ENCODE assay signal across 8 mouse cellular contexts in the genomic region with DNA sequence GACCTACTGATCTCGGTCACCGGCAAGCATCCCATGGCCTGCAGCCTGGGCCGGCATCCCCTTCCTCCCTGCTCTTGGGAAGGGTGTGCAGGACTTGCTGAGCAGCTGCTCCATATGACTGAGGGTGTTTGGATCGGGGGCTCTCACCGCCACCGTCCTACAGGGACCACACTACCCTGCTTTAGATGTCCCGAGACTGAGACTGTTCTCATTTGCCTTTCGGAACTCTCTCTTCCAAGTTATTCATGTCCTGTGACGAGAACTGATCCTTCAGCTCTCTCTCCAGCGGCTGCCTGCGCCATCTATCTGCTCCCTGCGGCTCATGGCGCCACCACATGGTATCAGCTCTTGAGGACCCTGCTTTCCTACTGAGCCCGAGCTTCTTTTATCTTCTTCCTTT. TPM values are rescaled to one million over a fixed set of nuclear protein-coding genes. Genes with fewer than 3 reads are reported as not detected.
DNase-seq lines count a peak whose midpoint lies in the region; ATAC-seq and TF ChIP-seq lines count a peak whose summit lies in the region.

No protein-coding gene starts in this region.

- H3K27ac ChIP-seq in forebrain, embryonic 11.5 days (ENCODE audit: low read depth, low read length): no peak overlapping the region
- H3K27ac ChIP-seq in heart, embryonic 13.5 days (replicated peaks): no peak overlapping the region
- no peak overlapping the region for H3K27ac ChIP-seq in kidney, embryonic 16.5 days (ENCODE audit: low read length)
- H3K27ac ChIP-seq in limb, embryonic 12.5 days: no peak overlapping the region

- H3K4me1 ChIP-seq in forebrain, embryonic 11.5 days (replicated peaks; ENCODE audit: control insufficient read depth, insufficient read depth, low read length): no peaks in the 10 kb centered on the region
- H3K4me1 ChIP-seq in heart, embryonic 13.5 days: peaks cover 5% of the 10 kb centered on the region
- peaks cover 3% of the 10 kb centered on the region for H3K4me1 ChIP-seq in kidney, embryonic 16.5 days (ENCODE audit: insufficient read depth, low read length)
- H3K4me1 ChIP-seq in limb, embryonic 12.5 days (replicated peaks): peaks cover 5% of the 10 kb centered on the region

- no peaks in the 10 kb centered on the region for H3K27me3 ChIP-seq in forebrain, embryonic 11.5 days (ENCODE audit: control insufficient read depth, insufficient read depth, low read length)
- peaks cover 9% of the 10 kb centered on the region; the same call in 1 of the 2 replicates for H3K27me3 ChIP-seq in heart, embryonic 13.5 days (replicated peaks)
- H3K27me3 ChIP-seq in kidney, embryonic 16.5 days (ENCODE audit: insufficient read depth, low read length): no peaks in the 10 kb centered on the region
- H3K27me3 ChIP-seq in limb, embryonic 12.5 days: no peaks in the 10 kb centered on the region
- no peaks in the 10 kb centered on the region for H3K27me3 ChIP-seq in myocyte (ENCODE audit: control insufficient read depth, insufficient read depth, insufficient read length)

- peak overlapping the region; percentile 48 for H3K9ac ChIP-seq in forebrain, embryonic 11.5 days (ENCODE audit: low read length)
- 0 out of 2 replicates have a peak overlapping the region, but pooled peaks have one; percentile 56 for H3K9ac ChIP-seq in heart, embryonic 13.5 days
- peak overlapping the region; percentile 55; the same call in 1 of the 2 replicates for H3K9ac ChIP-seq in kidney, embryonic 16.5 days (replicated peaks; ENCODE audit: low read length)
- no peak overlapping the region; the same call in 1 of the 2 replicates for H3K9ac ChIP-seq in limb, embryonic 12.5 days (replicated peaks)

- DNase-seq in urinary bladder, postnatal 14 days (ENCODE audit: low spot score): peak; percentile 76
- DNase-seq in urinary bladder, adult 2 months (ENCODE audit: low spot score): no peak
- DNase-seq in forebrain, embryonic 11.5 days (ENCODE audit: low spot score): peak; percentile 66
- DNase-seq in spleen, postnatal 4 days (ENCODE audit: low spot score in 2 of 2): no peak

- 0 out of 2 replicates have a peak, but pooled peaks have one; percentile 39 for ATAC-seq in forebrain, embryonic 11.5 days (replicated peaks; ENCODE audit: low FRiP score)
- no peak for ATAC-seq in heart, embryonic 13.5 days (ENCODE audit: extremely low read depth, insufficient number of reproducible peaks, low FRiP score, low TSS enrichment)
- ATAC-seq in kidney, embryonic 16.5 days (ENCODE audit: low FRiP score, low TSS enrichment): 0 out of 2 replicates have a peak, but pooled peaks have one; percentile 27
- no peak for ATAC-seq in limb, embryonic 12.5 days (ENCODE audit: insufficient number of reproducible peaks, insufficient read depth, low FRiP score, low TSS enrichment, low read depth)

- H3K36me3 ChIP-seq in forebrain, embryonic 11.5 days (ENCODE audit: control insufficient read depth, insufficient read depth, low read length): no peaks in the 10 kb centered on the region
- no peaks in the 10 kb centered on the region for H3K36me3 ChIP-seq in heart, embryonic 13.5 days
- no peaks in the 10 kb centered on the region for H3K36me3 ChIP-seq in kidney, embryonic 16.5 days (ENCODE audit: insufficient read depth, low read length)
- no peaks in the 10 kb centered on the region for H3K36me3 ChIP-seq in limb, embryonic 12.5 days
- H3K36me3 ChIP-seq in myocyte (ENCODE audit: control insufficient read depth, insufficient read depth): no peaks in the 10 kb centered on the region

- WGBS in forebrain, embryonic 11.5 days: 9% methylated on average over 14 of the region's 14 CpGs
- WGBS in heart, embryonic 13.5 days: 10% methylated on average over 14 of the region's 14 CpGs
- 11% methylated on average over 14 of the region's 14 CpGs for WGBS in kidney, embryonic 16.5 days
- WGBS in limb, embryonic 12.5 days: 13% methylated on average over 14 of the region's 14 CpGs

- H3K79me2 ChIP-seq in myocyte (ENCODE audit: control insufficient read depth, insufficient read depth): no peaks in the 10 kb centered on the region

- peak overlapping the region; percentile 31; the same call in 1 of the 2 replicates for H3K4me2 ChIP-seq in forebrain, embryonic 11.5 days (ENCODE audit: low read depth, low read length, severe bottlenecking)
- peak overlapping the region; percentile 68 for H3K4me2 ChIP-seq in heart, embryonic 13.5 days
- peak overlapping the region; percentile 53 for H3K4me2 ChIP-seq in kidney, embryonic 16.5 days (replicated peaks; ENCODE audit: low read depth, low read length)
- peak overlapping the region; percentile 48 for H3K4me2 ChIP-seq in limb, embryonic 12.5 days
- peak overlapping the region; percentile 42 for H3K4me2 ChIP-seq in myocyte (ENCODE audit: low read depth)

- H3ac ChIP-seq in myocyte (ENCODE audit: control insufficient read depth, insufficient read length): no peak overlapping the region

- no peaks in the 10 kb centered on the region for H3K9me3 ChIP-seq in forebrain, embryonic 11.5 days (ENCODE audit: control insufficient read depth, low read length)
- H3K9me3 ChIP-seq in heart, embryonic 13.5 days: no peaks in the 10 kb centered on the region
- H3K9me3 ChIP-seq in kidney, embryonic 16.5 days (ENCODE audit: low read length): no peaks in the 10 kb centered on the region
- H3K9me3 ChIP-seq in limb, embryonic 12.5 days: no peaks in the 10 kb centered on the region

- no peak for TF ChIP-seq POLR2A in myocyte (IDR thresholded peaks at IDR 0.05; ENCODE audit: insufficient read length, low read depth)

- 0 out of 2 replicates have a peak overlapping the region, but pooled peaks have one; percentile 8 for H3K4me3 ChIP-seq in forebrain, embryonic 11.5 days (ENCODE audit: low read depth, low read length)
- peak overlapping the region; percentile 40 for H3K4me3 ChIP-seq in heart, embryonic 13.5 days
- H3K4me3 ChIP-seq in kidney, embryonic 16.5 days (ENCODE audit: low read length): peak overlapping the region; percentile 30
- H3K4me3 ChIP-seq in limb, embryonic 12.5 days (replicated peaks): peak overlapping the region; percentile 22; the same call in 1 of the 2 replicates
- no peak overlapping the region for H3K4me3 ChIP-seq in myocyte

TF ChIP-seq in myocyte, 11 proteins besides CTCF, POLR2A, EP300 and RAD21:
- TF ChIP-seq MAX (IDR thresholded peaks at IDR 0.05; ENCODE audit: low read depth) (no peak), MYOD1 (IDR thresholded peaks at IDR 0.05; ENCODE audit: control insufficient read depth in 1 of 3, insufficient read length in 2 of 3, low read depth in 2 of 3) (no peak), USF1 (IDR thresholded peaks at IDR 0.05; ENCODE audit: low read depth) (no peak), POLR2AphosphoS2 (IDR thresholded peaks at IDR 0.05; ENCODE audit: insufficient read length, low read depth) (no peak), TCF12 (IDR thresholded peaks at IDR 0.05; ENCODE audit: insufficient read depth, poor library complexity, severe bottlenecking) (no peak), SRF (IDR thresholded peaks at IDR 0.05; ENCODE audit: control insufficient read depth, insufficient read length, low read depth) (no peak), MYOG (IDR thresholded peaks at IDR 0.05; ENCODE audit: control insufficient read depth in 1 of 3, insufficient read depth in 1 of 3, insufficient read length in 2 of 3, low read depth in 2 of 3) (no peak), E2F4 (IDR thresholded peaks at IDR 0.05; ENCODE audit: insufficient read depth) (no peak), CEBPB (IDR thresholded peaks at IDR 0.05; ENCODE audit: insufficient read depth, poor library complexity, severe bottlenecking) (no peak), TCF3 (IDR thresholded peaks at IDR 0.05; ENCODE audit: insufficient read length, low read depth) (no peak), REST (IDR thresholded peaks at IDR 0.05; ENCODE audit: insufficient read depth, insufficient read length) (no peak)

RNA-seq across cellular contexts. Expression of a gene that starts 33.0 kb away (rescaled TPM):
- polyA plus RNA-seq in urinary bladder, adult 2 months (2012; rRNA removed): 38.4 and 57.2 TPM in 2 replicates
- 42.1 and 47.7 TPM in 2 replicates for polyA plus RNA-seq in forebrain, embryonic 11.5 days (2014; fragmentation: Nextera tagmentation; extraction: Ambion mirVana)
- polyA plus RNA-seq in heart, embryonic 13.5 days (2015; fragmentation: Nextera tagmentation; extraction: Ambion mirVana): 0.23 TPM in 1 of 2 replicates, not detected in the other
- polyA plus RNA-seq in kidney, embryonic 16.5 days (2015; fragmentation: Nextera tagmentation; extraction: Ambion mirVana): 0.42 and 0.56 TPM in 2 replicates
- 13.8 and 19.4 TPM in 2 replicates for polyA plus RNA-seq in limb, embryonic 12.5 days (2016; fragmentation: Nextera tagmentation; extraction: Ambion mirVana)
- polyA plus RNA-seq in myocyte (2012; fragmentation: generic; extraction: Trizol): 1.2 TPM

Comparison
In these comparisons a context has a peak if more than half of its experiments do, and no peak if none do; other contexts are left out.
1. DNase-seq: peak in urinary bladder, postnatal 14 days (single experiment) and forebrain, embryonic 11.5 days (single experiment); none in urinary bladder, adult 2 months (single experiment) and spleen, postnatal 4 days (0 of 2).
2. ATAC-seq: peak in forebrain, embryonic 11.5 days (single experiment) and kidney, embryonic 16.5 days (single experiment); none in heart, embryonic 13.5 days (single experiment) and limb, embryonic 12.5 days (single experiment).
3. Peak in every context shown above with its lines, with median percentiles within 50 percentile points of each other: H3K4me2 ChIP-seq.